Mouse (Mus musculus) CH12F3 (cell line): ENCODE measurements around the gene Smchd1.
"Not testable (repeated sequence)": the region's sequence is repeated elsewhere in the genome, so short reads cannot be mapped to it uniquely, and the experiment has no call there.

ENCODE experiments used
- in situ Hi-C: fragments of 300-500 bp; cut with MboI; formaldehyde crosslinking; loops from 2 replicates; pipeline ENCODE4 v1.14.3; 2020; ENCODE audit warnings: low sequenced_read_pairs

Gene Smchd1

DNA sequence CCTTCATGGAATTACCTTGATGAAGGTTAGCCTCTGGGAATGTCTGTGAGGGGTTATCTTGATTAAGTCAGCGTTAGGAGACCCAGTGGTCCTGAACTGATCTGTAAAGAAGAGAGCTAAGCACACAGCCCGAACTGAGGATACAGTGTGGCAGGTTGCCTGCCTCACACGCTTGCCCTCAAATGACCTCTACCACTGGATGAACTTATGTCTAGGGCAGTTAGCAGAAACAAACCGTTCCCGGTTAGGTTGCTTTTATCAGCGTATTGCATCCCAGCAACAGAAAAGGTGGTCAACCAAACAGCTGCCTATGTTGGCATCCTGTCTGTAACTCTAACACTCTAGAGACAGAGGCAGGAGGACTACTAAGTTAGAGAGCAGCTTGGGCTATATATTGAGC is 30.0 kb downstream of the Smchd1 start:
- in situ Hi-C loops, result no loop called here

GRCm38 (mm10) chr17:71444718-71445117 is 30.4 kb downstream of the Smchd1 start:
- in situ Hi-C loops, result no loop called here

DNA sequence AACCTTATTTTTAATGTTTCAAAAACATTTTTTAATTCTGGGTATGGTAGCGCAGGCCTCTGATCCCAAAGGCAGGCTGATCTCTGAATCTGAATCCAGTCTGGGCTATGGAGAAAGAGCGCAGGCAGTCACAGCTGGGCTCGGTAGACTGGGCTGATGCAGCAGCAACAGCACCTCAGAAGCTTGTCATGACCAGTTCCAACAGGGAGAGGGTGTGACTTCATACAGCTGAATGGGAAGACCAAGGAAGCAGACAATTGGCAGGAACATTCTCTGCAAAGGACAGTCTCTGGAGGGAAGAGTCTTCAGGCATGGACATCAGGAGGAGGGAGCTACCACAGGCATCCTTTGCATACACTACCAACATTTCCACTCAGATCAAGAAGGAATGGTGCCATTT is 31.0 kb downstream of the Smchd1 start:
- in situ Hi-C loops, result no loop called here

- in situ Hi-C loops, result no loop called here
Measured at GRCm38 (mm10) chr17:71443273-71443672, 31.9 kb downstream of the Smchd1 start.

- in situ Hi-C loops, result not testable (repeated sequence)
Measured at GRCm38 (mm10) chr17:71422502-71422901, 52.6 kb downstream of the Smchd1 start.

DNA sequence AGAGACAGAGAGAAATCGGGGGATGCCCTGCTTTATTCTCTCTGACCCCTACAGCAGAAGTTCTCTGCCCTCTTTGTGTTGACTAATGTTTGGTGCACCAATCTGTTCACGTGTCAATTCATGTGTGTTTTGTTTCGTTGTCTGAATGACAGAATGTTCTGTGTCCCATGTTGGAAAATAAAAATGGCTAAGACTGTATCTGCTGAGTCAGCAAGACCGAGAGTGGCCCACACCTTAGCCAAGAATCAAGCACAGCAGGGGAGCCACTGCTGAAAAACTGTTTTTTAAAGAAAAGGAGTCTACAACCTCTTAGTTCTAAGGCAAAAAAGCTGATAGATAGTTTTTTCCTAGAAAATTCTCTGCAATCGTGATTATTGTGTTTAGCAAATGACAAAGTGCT is 55.7 kb downstream of the Smchd1 start:
- in situ Hi-C loops, result not testable (repeated sequence)

- in situ Hi-C loops, result no loop called here
Measured at GRCm38 (mm10) chr17:71417008-71417407, 58.1 kb downstream of the Smchd1 start.

DNA sequence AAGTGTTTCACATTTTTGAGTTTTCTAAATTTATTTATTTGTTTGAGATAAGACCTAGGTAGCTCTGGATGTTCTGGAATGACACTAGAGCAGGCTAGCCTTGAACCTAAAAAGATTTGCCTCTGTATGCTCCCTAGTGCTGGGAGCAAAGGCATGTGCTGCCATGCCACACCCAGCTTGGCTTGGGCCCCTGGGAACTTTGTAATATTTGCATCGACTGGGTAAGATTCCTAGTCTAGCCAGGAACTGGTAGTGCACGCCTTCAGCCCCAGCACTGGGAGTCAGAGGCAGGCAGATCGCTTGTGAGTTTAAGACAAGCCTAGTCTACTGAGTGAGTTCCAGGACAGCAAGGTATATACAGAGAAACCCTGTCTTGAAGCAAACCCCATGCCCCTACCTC is 87.7 kb downstream of the Smchd1 start:
- in situ Hi-C loops, result no loop called here

GRCm38 (mm10) chr17:71380346-71380745 is 94.8 kb downstream of the Smchd1 start:
- in situ Hi-C loops, result no loop called here

GRCm38 (mm10) chr17:71377901-71378300 is 97.2 kb downstream of the Smchd1 start:
- in situ Hi-C loops, result no loop called here

- in situ Hi-C loops, result no loop called here
Measured at GRCm38 (mm10) chr17:71355526-71355925, 119.6 kb downstream of the Smchd1 start.

DNA sequence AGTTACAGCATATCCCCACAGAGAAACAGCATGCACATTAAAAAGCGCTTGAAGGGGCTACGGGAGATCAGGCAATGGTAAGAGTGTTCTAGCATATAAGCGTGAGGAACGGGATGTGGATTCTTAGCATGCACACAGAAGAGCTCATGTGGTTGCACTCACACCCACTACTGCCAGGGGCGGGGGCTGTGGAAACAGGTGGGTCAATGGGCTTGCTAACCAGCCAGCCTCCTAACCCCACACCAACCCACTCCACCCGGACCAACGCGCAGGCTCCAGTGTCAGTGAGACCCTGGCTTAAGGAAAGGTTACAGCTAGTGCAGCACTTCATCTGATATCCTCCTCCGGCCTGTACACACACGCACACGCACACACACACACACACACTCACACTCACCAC is 120.9 kb downstream of the Smchd1 start:
- in situ Hi-C loops, result no loop called here

DNA sequence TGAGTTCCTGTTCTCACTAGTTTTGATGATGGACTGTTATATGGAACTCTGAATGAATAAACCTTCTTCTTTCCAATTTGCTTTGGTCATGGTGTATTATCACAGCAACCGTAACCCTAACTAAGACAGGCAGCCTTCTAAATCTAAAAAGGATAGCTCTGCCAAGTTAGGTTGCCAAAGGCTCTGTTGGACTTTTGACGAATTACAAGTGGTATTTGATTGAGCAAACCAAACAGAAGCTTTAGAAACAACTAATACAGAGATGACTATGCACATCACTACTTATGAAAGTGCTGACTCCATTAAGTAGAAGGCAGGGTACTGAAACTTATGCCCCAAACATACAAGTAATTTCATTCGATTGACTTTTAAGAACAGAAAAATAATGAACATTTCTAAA is 127.0 kb downstream of the Smchd1 start:
- in situ Hi-C loops, result no loop called here

- in situ Hi-C loops, result no loop called here
Measured at GRCm38 (mm10) chr17:71342006-71342405, 133.1 kb downstream of the Smchd1 start.

DNA sequence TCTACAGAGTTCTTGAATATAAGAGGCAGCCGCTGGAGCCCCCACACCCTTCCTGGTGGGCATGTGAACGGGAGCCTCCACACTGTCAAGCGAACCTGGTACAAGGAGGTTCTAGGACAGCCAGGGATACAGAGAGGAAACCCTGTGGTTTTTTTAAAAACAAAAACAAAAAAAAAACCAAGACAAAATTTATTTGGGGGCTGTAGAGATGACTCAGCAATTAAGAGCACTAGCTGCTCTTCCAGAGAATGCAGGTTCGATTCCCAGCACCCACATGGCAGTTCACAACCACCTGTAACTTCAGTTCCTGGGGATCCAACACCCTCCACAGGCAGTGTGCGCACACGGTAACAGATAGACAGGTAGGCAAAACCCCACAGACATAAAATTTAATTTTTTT is 136.5 kb downstream of the Smchd1 start:
- in situ Hi-C loops, result no loop called here

DNA sequence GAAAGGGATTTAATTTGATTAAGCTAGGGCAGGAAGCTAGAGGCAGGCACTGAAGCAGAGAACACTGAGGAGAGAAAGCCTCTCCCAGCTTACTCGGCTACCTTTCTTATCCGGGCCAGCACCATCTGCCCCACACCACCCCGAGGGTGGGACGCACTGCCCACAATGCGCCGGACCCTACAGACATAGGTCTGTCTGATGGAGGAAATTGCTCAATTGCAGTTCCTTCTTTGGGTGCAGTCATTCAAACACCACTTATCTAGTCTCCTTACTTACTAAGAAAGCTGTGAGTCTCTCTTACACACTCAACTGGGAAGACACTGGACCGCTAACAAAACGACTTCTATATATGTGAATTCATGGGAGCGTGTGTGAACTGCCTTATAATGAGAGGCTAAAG is 137.6 kb downstream of the Smchd1 start:
- in situ Hi-C loops, result no loop called here

DNA sequence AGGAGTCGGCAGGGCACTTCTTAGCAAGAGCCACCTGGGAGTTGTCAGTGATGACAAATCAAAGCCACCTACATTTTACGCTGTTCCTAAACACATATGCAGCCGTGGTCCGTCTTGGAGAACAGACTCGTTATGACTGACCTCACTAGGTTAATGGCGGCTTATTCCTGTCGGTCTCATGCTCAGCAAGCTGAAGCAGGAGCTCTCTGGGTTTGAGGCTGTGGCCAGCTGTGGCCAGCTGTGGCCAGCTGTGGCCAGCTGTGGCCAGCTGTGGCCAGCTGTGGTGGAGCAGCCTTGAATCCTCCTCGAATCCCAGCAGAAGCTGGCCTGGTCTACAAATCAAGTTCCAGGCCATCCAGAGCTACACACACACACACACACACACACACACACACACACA is 138.7 kb downstream of the Smchd1 start:
- in situ Hi-C loops, result no loop called here

GRCm38 (mm10) chr17:71332298-71332697 is 142.8 kb downstream of the Smchd1 start:
- in situ Hi-C loops, result no loop called here

- in situ Hi-C loops, result not testable (repeated sequence)
Measured at GRCm38 (mm10) chr17:71320731-71321130, 154.4 kb downstream of the Smchd1 start.

- in situ Hi-C loops, result no loop called here
Measured at GRCm38 (mm10) chr17:71319361-71319760, 155.8 kb downstream of the Smchd1 start.

DNA sequence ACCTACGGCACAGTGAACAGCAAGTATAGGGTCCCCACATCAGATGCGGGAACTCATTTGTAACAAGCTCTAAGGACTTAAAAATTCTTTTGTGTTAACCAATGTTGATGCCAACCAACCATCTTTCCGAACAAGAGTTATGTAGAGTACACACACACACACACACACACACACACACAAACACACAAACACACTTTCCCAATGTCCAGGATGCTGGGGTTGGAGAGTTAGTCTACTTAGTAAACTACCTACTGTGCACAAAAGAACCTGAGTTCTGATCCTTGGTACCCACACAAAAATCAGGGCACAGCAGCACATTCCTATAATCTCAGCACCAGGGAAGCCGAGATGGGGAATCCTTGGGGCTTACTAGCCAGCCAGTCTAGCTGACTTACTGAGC is 157.6 kb downstream of the Smchd1 start:
- in situ Hi-C loops, result no loop called here

DNA sequence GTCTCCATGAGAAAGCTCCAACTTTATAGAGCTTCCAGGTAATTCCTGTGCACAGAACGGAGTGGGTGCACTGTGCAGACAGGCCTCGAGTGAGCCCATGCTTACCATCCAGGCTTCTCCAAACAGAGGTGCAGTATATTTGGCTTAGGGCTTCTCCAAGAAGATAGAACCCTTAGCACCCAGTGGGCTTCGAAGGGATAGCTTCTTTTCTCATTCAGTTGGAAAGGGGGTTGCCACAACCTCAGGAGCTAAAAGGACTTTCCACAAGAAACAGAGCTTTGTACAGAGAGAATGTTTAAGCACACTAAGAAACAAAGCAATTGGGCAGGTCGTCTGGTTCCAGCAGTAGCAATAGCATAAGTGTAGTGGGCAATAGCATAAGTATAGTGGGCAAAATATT is 160.8 kb downstream of the Smchd1 start:
- in situ Hi-C loops, result no loop called here

GRCm38 (mm10) chr17:71311340-71312171 is 163.6 kb downstream of the Smchd1 start, which contains the start of gene Emilin2:
Gene Emilin2 (minus strand): TSS chr17:71311978.
- in situ Hi-C loops, result no loop called here
